ENCODE assay signal across 13 mouse cellular contexts in genomic region chr17:66073971-66074370, GRCm38 (mm10).
"Had no signal": no experiment of that assay in that cellular context is flagged by ENCODE, and none has a peak within 500 bp of the region (broad histone marks: within the 10 kb centered on the region; RNA-seq: fewer than 3 reads in every experiment).

No protein-coding gene starts in this region.

- H3K9me3 ChIP-seq: kidney, embryonic 15.5 days; limb, embryonic 15.5 days; liver, embryonic 12.5 days; neural tube, embryonic 12.5 days had no signal

- DNase-seq: kidney, postnatal 14 days; lung, embryonic 14.5 days; lung, postnatal 10 days; lung, postnatal 4 days; midbrain, embryonic 14.5 days; retina, postnatal 1 day; thymus, postnatal 4 days had no signal

- ATAC-seq: liver, embryonic 12.5 days had no signal

- H3K4me3 ChIP-seq: kidney, embryonic 15.5 days; left cerebral cortex, adult 2 months; limb, embryonic 15.5 days; liver, embryonic 12.5 days; myocyte; neural tube, embryonic 12.5 days had no signal

- H3K27me3 ChIP-seq: kidney, embryonic 15.5 days; limb, embryonic 15.5 days; liver, embryonic 12.5 days; neural tube, embryonic 12.5 days had no signal

- H3K36me3 ChIP-seq: limb, embryonic 15.5 days; neural tube, embryonic 12.5 days had no signal
